Mouse (Mus musculus) large intestine, adult 2 months (tissue): ENCODE results near the gene Marveld3. TPM values are rescaled to one million over a fixed set of nuclear protein-coding genes. Genes with fewer than 3 reads are reported as not detected.

ENCODE experiments used
- DNase-seq: peaks from one replicate; pipeline ENCODE4 v3.0.0-alpha.2; 2012; ENCODE audit warnings: low read depth, low spot score
- WGBS: fragments of 180-500 bp; shearing (Covaris S2); methylation state at CpG from one replicate; pipeline ENCODE4 v1.1.7; 2018; 5-methylcytosine and 5-hydroxymethylcytosine counted together
- polyA plus RNA-seq: library from polyadenylated mRNA; depleted of rRNA; stranded (reverse); fragments of >200 nt; gene quantifications from 2 replicates; pipeline ENCODE4 v1.2.3, GENCODE M21; 2012

Marveld3 gene
- polyA plus RNA-seq, 1 experiment: 29.0 TPM

DNA sequence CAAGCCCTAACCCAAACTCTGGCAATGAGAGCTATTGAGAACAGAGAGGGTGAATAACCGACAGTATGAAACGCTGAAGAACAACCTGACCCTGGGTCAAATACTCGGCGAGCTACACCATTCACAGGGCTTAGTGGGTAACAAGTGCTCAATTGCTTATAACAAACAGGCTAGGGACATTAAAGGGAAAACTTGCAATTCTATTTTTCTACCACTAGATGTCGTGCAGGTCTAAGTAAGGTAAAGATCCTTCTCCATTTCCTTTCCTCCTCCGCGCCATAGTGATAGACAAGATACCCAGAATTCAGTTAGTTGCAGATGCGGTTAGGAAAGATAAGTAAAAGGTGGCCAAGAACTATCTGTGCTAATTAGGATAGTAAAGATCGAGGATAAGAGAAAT is 8.3 kb upstream of the Marveld3 start:
- WGBS: 4% methylated on average over 9 of the region's 9 CpGs
- DNase-seq: no peak

DNA sequence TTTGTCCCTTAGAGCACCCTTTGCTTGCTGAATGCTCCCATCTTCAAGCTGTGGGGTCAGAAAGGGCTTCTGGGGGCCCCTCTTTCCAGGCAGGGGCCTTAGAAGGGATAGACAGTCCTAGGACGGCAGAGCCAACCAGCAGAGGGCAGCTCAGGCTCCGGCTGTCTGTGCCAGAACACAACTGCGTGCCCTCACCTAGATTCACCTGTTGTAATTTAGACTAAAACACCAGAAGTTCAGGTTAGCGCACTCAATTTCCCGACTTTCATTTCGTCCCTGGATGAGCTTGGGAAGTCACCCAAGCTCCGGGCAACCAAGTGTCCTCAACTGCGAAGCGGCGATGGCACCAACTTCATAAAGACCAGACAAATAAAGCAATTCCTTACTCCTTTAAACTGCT is 6.8 kb upstream of the Marveld3 start:
- WGBS: 44% methylated on average over 10 of the region's 10 CpGs
- no peak for DNase-seq

GRCm38 (mm10) chr8:109964106-109964505 is 2.1 kb upstream of the Marveld3 start:
- WGBS: 72% methylated on average over 4 of the region's 4 CpGs
- DNase-seq: no peak

DNA sequence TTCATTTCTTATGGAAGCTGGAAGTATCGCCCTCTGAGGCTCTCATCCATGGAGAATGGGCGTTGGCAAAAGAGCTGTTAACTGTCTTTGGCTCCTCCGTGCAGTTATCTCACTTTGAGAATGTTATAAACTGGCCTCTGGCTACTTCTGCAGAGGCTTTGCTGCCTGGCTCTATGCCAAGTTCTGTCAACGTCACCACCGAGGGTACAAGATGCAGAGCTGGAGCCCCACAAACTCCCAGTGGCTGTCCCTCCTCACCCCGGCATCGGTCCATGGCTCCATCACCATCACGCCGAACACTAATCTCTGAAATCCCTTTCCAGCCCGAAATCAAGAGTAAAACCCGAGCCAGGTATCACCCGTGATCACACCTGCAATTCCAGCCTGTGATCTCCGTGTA is 1.4 kb upstream of the Marveld3 start:
- DNase-seq: no peak
- 48% methylated on average over 13 of the region's 13 CpGs for WGBS

DNA sequence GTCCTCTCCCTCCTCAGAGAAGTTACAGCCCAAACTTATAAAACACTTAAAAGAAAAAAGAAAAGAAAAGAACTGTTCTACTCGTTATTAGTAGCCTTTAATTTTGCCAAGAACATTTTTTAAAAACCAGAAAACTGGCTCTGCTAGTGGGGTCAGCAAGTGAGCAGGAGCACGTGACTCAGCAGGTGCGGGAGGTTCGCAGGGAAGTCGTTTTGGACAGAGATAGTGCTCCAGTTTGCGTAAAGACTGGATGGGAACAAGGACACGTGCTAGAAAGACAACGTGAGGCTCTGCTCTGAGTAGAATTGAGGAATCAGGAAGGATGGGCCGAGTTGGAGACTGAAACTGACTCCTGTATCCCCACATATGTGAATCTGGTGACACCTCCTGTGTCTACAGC is 893 bp upstream of the Marveld3 start:
- no peak for DNase-seq
- whole genome bisulfite sequencing: 37% methylated on average over 9 of the region's 9 CpGs

DNA sequence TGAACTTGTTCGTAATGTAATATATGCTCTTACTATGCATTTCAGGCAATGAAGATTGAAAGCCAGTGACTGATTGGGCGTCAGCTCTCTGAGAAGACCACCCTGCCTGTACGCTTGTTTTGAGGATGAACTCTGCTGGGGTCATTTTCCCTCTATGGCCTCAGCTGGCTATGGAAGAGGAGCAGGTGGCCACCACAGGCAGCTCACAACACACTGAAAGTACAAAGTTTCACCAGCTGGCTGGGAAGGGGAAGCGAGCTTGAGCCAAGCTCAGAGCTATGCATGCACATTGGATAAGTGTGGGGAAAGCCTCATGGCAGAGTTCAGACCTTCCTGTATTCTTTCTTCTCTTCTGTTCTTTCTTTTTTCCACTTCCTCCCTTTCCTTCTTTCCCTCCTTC is 2.9 kb downstream of the Marveld3 start:
- 69% methylated on average over 4 of the region's 4 CpGs for WGBS
- no peak for DNase-seq

DNA sequence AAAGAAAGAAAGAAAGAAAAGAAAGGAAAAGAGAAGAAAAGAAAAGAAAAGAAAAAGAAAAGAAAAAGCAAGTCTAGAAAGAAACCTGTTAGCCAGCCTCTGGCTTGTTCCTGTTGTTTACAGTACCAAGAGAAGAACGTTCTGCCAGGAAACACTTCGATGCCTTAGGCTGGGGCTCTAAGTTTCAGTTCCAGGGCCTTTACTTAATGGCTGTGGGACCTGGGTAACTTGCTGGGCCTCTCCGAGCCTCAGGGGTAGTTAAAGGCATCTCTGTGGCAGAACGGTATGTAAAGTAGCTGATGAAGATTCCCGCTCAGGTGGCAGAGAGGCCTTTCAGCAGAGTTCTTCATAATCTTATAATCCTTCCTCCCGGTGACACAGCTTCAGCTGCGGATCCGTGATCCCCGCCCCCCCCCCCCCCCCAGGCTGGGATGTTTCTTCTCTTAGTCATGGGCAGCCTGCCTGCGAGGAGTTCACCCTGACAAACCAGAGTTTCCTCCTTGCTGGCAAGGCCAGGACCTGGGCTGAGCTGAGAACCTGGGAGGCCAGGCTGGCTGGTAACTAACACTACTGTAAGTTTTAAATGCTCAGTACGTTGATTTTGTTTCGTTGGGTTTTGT is 3.9 kb downstream of the Marveld3 start:
- DNase-seq: no peak

DNA sequence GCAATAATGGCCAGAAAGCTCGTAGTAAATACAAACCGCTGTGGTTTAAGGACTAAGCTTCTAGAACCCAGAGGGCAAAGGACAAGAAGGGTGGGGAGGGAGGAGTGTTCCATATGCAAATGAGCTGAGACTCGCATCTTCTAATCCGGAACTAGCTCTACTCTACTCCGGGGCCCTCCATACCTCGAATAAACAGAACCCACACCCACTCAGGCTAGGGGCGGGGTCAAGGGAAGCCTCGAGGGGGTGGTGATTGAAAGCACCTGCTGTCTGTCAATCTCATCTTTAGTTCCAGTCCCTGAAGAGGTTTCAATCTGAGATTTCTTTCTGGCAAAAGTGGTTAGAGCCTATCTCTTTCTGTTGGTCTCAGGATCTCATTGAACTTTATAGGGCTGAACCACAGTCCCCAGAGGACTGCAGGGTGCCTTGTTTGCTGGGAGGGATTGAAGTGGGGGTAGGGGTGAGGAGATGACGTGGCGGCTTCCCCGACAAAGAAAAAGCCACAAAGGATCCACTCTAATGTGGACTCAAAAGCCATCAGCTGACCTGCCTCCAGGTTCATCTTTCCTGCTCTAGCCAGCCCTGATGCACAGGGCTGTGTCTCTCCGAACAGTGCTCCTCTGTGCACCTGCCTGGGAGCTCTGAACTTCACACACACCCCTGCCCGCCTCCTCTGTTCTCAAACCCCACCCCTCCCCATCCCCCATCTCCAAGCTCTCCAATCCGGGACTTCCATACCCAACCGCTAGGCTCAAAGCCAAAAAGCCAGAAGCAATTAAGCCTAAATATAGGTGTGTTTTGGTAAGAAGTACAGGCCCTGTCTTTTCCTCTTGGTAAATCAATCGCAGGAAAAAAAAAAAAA is 4.6 kb downstream of the Marveld3 start:
- peak; percentile 94 for DNase-seq
- 7% methylated on average over 16 of the region's 16 CpGs for WGBS

More for the DNA sequence above, 3.9 kb downstream of the Marveld3 start:
- 11% methylated on average over 12 of the region's 12 CpGs for WGBS

DNA sequence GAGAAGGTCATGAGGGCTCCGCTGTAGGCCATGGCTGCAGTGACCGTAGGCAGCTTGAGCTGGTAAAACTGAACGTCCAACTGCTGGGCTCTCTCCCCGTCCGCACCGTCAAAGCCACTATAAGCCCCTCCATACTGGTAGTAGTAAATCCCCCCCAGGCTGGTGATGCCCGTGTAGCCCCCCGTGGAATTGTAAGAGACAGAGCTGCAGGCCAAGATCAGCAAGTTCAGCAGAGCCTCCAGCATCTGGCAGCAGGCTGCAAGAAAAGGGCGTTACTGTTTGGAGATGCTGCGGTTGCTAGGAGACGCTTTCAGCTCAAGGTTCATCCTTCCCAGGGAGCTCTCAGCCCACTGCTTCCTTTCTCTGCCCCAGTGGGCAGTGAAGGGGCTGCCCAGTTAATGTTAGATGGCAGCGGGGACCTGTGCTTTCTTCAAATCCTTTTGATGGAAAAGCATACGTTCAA is 7.5 kb downstream of the Marveld3 start:
- no peak for DNase-seq
- WGBS: 64% methylated on average over 13 of the region's 13 CpGs

DNA sequence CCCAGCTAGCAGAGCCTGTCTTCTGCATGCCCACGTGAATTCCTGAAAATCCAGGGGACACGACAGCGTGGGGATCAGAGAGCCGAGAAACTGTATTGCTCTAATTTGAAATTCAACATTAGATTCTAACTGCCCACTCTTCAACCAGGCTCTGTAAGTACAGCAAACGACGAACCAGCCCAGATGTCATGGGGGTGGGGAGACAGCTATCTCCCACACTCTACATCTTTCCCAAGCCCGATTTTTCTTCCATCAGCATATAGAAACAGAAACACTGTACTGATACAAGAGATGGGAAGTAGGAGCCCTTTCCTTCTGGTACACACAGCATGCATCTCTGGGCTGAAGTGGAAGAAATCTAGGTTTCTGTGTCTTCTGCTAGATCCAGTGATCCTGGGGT is 9.8 kb downstream of the Marveld3 start:
- 74% methylated on average over 7 of the region's 7 CpGs for WGBS
- no peak for DNase-seq

DNA sequence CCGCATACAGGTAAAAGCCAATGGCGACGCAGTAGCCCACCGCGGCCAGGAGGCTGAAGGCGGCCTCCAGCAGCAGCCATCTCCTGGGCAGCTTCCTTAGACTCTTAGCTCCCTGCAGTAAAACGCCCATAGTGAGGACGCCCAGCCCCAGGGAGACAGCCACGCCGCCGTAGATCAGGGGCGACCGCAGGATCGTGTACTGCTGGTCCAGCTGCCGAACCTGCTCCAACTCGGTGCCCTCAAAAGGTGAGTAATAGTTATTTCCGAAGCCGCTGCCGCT is 13.8 kb downstream of the Marveld3 start:
- WGBS: 48% methylated on average over 19 of the region's 19 CpGs
- no peak for DNase-seq

- DNase-seq: no peak
- WGBS: 51% methylated on average over 26 of the region's 26 CpGs
These were observed 14.3 kb downstream of the Marveld3 start for GRCm38 (mm10) chr8:109947447-109948284.

DNA sequence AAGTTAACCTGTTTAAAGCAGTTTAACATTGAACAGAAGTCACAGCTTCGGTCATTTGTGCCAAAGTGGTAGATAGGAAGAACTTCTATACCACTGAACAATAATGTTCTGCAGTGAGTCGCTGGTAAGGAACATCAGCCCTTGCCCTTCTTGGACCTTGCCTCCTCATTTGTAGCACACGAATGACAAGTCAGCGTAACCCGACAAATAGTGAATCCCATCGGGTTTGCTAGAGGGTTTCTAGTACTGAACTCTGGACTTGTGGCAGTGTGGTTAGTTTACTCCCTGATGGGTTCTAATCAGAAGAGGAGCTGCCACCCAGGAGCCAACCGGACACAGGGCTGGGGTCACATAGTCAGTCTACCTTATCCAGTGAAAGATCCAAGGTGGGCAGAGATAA is 15.7 kb downstream of the Marveld3 start:
- WGBS: 63% methylated on average over 7 of the region's 7 CpGs

GRCm38 (mm10) chr8:109945694-109946093 is 16.3 kb downstream of the Marveld3 start:
- WGBS: 21% methylated on average over 7 of the region's 7 CpGs
- DNase-seq: no peak

More for the DNA sequence above, 15.7 kb downstream of the Marveld3 start:
- no peak for DNase-seq

DNA sequence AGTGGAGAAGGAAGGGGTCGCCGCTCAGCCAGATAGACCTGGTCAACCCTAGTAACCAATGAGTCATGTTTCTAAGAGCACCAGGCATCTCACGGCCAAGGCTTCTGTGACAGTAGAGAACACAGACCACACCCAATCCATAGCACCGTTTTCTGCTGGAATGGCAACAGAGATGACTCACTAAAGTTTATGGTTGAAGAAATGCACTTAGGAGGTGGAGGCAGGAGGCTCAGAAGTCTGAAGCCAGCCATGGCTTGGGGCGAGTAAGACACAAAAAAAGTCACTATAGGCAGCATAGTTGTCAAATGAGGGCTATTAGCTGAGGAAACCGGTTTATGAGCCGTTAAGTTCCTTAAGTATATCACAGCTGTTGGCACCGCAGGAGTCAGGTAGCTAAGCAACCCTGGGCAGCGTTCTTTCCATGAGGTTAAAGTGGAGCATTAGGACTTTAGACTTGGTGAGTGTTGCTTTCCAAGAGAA is 16.8 kb downstream of the Marveld3 start:
- DNase-seq: no peak
- WGBS: 18% methylated on average over 9 of the region's 9 CpGs

DNA sequence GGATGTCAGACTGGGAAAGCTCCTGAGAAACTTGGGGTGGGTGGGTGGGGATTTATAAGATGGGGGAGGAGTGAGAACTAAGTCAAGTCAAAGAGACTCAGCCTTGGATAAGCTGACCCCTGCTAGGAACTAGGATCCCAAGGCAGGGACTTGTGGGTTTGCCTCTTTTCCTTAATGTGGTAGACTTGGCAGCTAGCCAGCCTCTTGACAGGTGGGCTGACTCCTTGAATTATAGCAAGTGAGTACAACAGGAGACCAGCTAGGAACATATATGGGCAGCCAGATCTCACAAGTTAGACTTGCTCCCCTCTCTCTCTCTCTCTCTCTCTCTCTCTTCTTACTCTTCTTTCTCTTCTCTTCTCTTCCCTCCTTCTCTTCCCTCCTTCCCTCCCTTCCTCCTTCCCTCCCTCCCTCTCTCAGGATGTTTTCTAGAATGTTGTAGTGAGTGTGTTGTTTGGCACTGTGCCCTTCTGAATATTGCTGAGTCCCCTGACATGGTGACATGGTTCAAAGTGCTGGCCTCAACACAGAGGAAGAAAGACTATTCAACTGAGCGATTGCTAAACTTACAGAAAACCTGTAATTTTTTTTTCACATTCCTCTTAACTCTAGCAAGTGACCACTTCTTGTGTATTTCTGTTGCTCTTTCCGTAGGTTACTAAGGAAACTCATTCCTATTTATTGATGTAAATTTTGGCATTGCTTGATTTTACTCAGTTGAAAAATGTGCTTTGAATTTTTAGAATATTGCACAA is 20.2 kb downstream of the Marveld3 start:
- WGBS: 67% methylated on average over 2 of the region's 2 CpGs
- no peak for DNase-seq

- no peak for DNase-seq
- WGBS: 82% methylated on average over 8 of the region's 8 CpGs
These were observed 41.3 kb downstream of the Marveld3 start for GRCm38 (mm10) chr8:109920406-109921390.

DNA sequence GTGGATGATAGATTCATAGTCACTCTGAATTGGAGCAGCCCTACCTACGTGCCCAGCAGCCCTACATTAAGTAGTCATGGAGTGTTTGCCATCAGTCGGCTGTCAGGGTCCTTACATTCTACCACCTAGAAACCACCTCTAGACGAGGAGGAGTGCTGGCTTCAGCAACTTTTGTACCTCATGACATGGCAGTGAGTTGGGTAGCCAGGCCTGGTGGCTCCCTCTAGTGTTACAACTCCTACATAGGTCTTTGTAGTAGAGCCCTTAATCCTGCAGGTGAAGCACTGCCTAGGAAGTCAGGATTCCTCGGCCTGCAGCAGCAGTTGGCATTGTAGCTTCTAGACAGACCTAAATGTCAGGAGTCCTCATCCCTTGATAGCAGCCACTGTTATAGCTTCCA is 44.7 kb downstream of the Marveld3 start:
- 39% methylated on average over 4 of the region's 4 CpGs for WGBS
- DNase-seq: no peak
